Mouse (Mus musculus): ENCODE results near the gene Hey2. TPM values are rescaled to one million over a fixed set of nuclear protein-coding genes. Genes with fewer than 3 reads are reported as not detected.

The Hey2 gene
- polyA plus RNA-seq, 1 experiment from 2014 or later: 1.1 TPM

DNA sequence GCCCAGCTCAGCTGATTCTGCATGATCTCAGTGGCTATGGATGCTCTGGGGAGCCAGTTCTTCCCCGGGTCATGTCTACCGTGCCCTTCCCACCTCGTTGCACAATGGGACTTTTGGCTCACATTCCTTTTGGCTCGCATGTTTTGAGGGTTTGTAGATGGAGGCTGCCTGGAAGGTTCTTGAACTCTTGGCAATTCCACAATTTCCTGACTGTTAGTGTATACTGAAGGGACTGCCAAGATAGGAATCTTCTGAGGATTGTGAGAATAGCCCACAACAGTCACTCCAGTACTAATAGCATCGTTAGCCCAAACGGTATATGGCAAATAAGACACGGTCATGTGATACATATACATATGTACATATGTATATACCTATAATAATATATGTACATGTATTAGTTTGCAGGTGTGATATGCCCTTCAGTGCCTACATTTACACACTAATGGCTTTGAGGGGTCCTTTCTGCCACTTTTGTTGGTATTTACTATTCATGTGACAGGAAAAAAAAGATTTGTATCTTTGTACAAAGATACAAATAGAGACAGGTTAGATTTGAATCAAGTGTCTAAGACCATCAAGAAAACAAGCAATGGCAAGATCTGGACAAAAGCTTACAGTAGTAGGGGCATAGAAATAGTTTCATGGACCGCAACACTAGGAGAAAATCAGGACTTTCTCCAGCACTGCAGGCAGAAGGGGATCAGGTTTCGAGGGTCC is 32.2 kb downstream of the Hey2 start:
- no peak for DNase-seq (ENCODE audit: low spot score)
- no peaks in the 10 kb centered on the region for H3K27me3 ChIP-seq (ENCODE audit: low read depth, poor library complexity, severe bottlenecking)
- no peak overlapping the region for H3K27ac ChIP-seq
- WGBS: 57% methylated on average over 9 of the region's 9 CpGs
- H3K9me3 ChIP-seq (replicated peaks): no peaks in the 10 kb centered on the region
- peak overlapping the region; percentile 40 for H3K4me3 ChIP-seq
- no peaks in the 10 kb centered on the region for H3K36me3 ChIP-seq
- no peaks in the 10 kb centered on the region for H3K4me1 ChIP-seq

DNA sequence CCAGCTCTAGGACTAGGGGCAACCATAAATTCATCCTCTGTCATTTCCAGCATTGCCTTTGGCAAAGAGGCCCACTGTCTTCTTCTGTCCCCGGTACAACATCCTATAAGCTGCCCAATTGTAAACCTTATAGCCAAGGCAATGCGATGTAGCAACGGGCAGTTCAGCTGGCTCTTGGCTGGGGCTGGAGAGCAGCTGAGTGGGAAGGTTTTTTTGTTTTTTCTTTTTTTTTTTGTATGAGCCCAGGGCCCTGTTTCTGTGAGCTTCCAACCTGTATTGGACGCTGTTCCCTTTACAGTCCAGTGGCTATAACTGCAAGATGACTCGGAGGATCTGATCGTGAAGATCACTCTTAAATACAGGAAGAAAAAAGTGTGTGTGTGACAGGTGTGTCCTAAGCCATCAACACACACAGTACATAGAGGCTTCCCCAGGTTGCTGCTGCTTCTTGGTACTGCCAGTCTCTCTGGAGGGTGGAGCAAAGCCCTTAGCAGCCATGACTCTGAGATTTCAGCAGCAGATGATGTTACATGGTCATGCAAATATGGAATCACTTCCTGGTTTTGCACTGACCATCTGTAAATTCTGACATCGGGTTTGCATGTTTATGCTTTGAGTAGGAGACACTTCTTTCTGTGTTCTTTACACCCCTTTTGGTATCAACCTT is 38.9 kb downstream of the Hey2 start:
- 43% methylated on average over 7 of the region's 7 CpGs for WGBS
- no peak for DNase-seq (ENCODE audit: low spot score)
- Histone ChIP-seq H3K36me3 (no peaks in the 10 kb centered on the region), H3K27ac (peak overlapping the region; percentile 98), H3K27me3 (ENCODE audit: low read depth, poor library complexity, severe bottlenecking) (no peaks in the 10 kb centered on the region), H3K4me1 (peaks cover 17% of the 10 kb centered on the region), H3K9me3 (replicated peaks) (no peaks in the 10 kb centered on the region), H3K4me3 (peak overlapping the region; percentile 89)

DNA sequence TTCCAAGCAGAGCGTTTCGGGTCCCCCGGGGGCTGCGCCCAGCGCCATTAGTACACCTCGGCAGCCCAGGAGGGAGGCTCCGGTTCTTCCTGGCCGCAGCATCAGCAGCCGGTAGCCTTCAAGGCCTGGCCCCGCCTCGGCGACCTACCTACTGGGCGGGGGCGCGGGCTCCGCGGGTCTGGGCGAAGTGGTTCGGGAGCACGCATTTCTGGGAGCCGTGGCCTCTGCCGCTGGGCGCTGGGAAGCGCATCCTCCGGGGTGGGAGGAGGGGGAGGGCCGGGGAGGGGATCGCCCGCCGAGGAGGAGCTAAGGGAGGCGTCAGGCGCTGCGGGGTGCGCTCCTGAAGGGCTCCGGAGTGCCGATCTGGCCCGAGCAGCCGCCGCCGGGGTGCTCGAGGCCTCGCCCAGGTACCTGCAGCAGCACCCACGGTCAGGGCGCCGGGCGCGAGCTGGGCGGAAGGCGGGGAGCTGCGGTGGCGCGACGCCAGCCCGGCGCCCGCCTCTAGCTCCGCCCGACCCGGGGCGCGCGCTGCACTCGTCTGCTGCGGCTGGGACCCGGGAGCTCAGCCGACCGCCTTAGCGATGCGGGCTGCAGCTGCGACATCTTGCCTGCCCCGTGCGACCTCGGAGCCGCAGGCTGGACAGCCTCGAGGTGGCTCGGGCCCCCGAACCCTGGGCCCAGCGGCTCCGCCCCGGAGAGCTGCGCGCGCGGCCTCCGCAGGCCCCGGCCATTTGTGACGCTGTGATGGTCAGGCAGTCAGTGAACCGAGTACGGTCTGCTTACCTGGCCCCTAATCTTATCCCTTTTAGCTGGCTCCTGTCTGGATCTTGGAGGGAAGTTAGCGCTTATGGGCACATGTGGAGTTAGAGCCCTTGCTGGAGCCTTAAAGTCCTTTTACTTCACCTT is 39.7 kb downstream of the Hey2 start, which contains the start of gene Ncoa7:
TSS of gene Ncoa7 (minus strand) at position 646 of the 906 bp plus-strand sequence.
- H3K9me3 ChIP-seq (replicated peaks): no peaks in the 10 kb centered on the region
- peaks cover 17% of the 10 kb centered on the region for H3K4me1 ChIP-seq
- WGBS: under 1% methylated on average over 86 of the region's 89 CpGs
- H3K27me3 ChIP-seq (ENCODE audit: low read depth, poor library complexity, severe bottlenecking): no peaks in the 10 kb centered on the region
- DNase-seq (ENCODE audit: low spot score): peak; percentile 88
- peak within 1 kb of the TSS; percentile 89 for H3K4me3 ChIP-seq
- peak within 1 kb of the TSS; percentile 98 for H3K27ac ChIP-seq
- no peaks in the 10 kb centered on the region for H3K36me3 ChIP-seq

DNA sequence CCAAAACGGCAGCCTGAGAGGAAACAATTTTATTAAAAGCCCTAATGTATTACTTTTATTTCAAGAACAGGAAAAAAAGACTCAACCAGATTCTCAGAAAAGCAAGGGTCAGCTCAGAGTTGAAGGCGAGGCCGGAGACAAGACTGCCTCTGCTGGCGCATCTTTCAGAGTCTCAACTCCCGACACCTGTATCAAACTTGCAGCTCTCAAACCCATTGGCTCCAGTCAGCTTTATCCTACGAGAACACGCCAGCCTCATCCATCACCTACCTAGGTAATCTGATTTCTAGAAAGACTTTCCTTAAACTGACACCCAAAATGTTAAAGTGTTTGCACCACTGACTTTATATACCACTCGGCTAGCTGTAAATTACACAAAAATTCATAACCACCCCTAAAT is 40.6 kb downstream of the Hey2 start:
- peak; percentile 35 for DNase-seq (ENCODE audit: low spot score)
- Histone ChIP-seq H3K4me1 (peaks cover 17% of the 10 kb centered on the region), H3K4me3 (peak overlapping the region; percentile 89), H3K9me3 (replicated peaks) (no peaks in the 10 kb centered on the region), H3K27me3 (ENCODE audit: low read depth, poor library complexity, severe bottlenecking) (no peaks in the 10 kb centered on the region), H3K27ac (peak overlapping the region; percentile 98), H3K36me3 (no peaks in the 10 kb centered on the region)
- WGBS: 13% methylated on average over 8 of the region's 8 CpGs

DNA sequence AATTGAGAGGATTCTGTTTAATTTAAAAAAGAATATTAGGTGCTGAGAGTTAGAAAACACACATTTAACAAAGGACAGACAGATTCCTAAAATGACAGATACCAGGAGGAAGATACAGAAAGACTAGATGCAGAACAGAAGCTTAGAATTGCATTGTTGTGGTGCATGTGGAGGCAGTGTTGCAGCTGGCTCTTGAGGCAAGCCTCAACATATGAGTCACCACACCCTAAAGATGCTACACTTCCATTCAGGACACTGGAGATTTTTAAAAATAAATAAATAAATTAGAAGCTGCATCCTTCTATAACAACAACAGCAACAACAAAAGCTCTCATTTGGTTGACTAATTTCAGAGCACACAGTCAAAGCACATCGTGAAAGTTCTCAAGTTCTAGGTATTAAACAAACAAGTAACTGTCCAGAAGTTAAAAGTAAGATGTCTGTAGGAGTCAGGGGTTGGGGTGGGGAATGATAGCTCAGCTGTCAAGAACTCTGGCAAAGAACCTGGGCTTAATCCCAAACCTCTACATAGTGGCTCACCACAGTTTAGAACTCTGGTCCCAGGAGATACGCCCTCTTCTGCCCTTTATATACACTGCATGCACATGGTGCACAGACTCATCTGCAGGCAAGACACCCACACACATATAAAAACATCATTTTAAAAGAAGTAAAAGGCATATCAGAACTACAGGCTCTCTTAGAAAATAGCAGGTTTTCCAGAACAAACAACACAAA is 42.7 kb downstream of the Hey2 start:
- no peak for DNase-seq (ENCODE audit: low spot score)
- H3K9me3 ChIP-seq (replicated peaks): 0 out of 2 replicates have a peak, but pooled peaks cover 1% of the 10 kb centered on the region
- no peak overlapping the region for H3K4me3 ChIP-seq
- 91% methylated on average over 2 of the region's 2 CpGs for WGBS
- no peaks in the 10 kb centered on the region for H3K36me3 ChIP-seq
- H3K4me1 ChIP-seq: peaks cover 17% of the 10 kb centered on the region
- H3K27ac ChIP-seq: no peak overlapping the region
- H3K27me3 ChIP-seq (ENCODE audit: low read depth, poor library complexity, severe bottlenecking): no peaks in the 10 kb centered on the region

DNA sequence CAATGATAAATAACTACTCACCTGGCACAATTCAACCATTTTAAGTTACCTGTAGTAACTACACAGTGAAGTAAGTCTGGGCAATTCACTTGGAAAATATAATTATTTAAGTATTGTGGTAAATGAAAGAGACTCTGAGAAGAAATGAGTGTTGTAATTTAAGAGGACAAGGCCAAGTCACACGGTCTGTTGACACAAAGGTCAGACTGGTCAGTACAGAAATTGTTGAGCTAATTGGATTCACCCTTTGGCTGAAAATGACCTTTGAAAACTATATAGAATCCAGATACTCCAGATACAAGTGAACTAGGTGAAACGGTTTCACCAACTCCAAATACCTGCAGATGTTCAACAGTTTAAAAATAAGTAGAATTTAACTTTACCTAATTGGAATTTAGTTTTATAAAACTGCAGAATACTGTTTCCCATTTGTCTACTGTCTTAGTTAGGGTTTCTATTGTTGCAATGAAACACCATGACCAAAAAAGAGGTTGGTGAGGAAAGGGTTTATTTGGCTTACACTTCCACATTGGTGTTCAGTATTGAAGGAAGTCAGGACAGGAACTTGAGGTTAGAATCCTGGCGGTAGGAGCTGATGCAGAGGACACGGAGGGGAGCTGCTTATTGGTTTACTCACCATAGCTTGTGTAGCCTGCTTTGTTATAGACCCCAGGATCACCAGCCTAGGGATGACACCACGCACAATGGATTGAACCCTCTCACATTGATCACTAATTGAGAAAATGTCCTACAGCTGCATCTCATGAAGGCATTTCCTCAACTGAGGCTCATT is 45.9 kb downstream of the Hey2 start:
- 80% methylated on average over 5 of the region's 5 CpGs for WGBS
- Histone ChIP-seq H3K4me1 (peaks cover 2% of the 10 kb centered on the region; the same call in 1 of the 2 replicates), H3K27ac (no peak overlapping the region)

DNA sequence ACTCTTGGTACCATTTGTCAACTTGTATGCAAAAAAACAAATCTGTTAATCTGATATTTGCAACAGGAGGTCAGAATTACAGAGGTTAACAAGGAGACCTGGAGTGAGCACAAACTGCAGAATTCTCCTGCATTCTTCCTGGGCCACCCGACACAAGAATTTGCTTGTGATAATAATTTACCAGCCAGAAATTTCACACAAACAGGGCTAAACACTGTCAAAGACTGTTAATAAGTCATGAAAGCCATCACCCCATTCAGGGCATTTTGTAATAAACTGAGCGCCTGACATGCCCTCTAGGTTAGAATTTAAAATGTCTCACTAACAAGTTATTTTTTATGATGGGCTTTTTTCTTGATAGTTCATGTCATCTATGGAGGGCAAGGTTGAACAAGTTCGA is 51.6 kb downstream of the Hey2 start:
- peaks cover 6% of the 10 kb centered on the region for H3K36me3 ChIP-seq
- no peaks in the 10 kb centered on the region for H3K4me1 ChIP-seq
- H3K4me3 ChIP-seq: no peak overlapping the region
- WGBS: 89% methylated on average over 3 of the region's 3 CpGs
- 0 out of 2 replicates have a peak, but pooled peaks cover 1% of the 10 kb centered on the region for H3K9me3 ChIP-seq (replicated peaks)
- H3K27ac ChIP-seq: no peak overlapping the region
- H3K27me3 ChIP-seq (ENCODE audit: low read depth, poor library complexity, severe bottlenecking): no peaks in the 10 kb centered on the region
- no peak for DNase-seq (ENCODE audit: low spot score)

More for the DNA sequence above, 45.9 kb downstream of the Hey2 start:
- Histone ChIP-seq H3K9me3 (replicated peaks) (0 out of 2 replicates have a peak, but pooled peaks cover 1% of the 10 kb centered on the region), H3K4me3 (no peak overlapping the region), H3K27me3 (ENCODE audit: low read depth, poor library complexity, severe bottlenecking) (no peaks in the 10 kb centered on the region), H3K36me3 (peaks cover 6% of the 10 kb centered on the region)
- DNase-seq (ENCODE audit: low spot score): no peak

DNA sequence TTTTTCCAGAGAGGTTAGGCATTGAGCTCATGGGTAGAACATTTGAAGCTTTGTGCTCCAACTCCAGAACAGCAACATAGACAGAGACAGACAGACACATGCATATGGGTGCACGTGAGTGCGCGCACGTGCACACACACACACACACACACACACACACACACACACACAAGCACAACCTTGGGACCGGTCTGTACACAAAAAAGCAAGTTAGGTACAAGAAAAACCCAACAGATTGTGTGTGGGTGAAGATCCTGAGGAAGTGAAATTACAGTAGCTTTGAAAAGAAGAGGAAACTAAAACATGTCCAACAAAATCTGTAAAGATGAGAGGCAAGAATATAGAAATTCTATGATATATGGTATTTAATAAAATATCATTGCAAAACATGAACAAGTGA is 53.1 kb downstream of the Hey2 start:
- Histone ChIP-seq H3K4me3 (no peak overlapping the region), H3K27ac (no peak overlapping the region), H3K9me3 (replicated peaks) (no peaks in the 10 kb centered on the region), H3K27me3 (ENCODE audit: low read depth, poor library complexity, severe bottlenecking) (no peaks in the 10 kb centered on the region), H3K36me3 (peaks cover 5% of the 10 kb centered on the region), H3K4me1 (no peaks in the 10 kb centered on the region)
- no peak for DNase-seq (ENCODE audit: low spot score)
- WGBS: 92% methylated on average over 5 of the region's 5 CpGs

DNA sequence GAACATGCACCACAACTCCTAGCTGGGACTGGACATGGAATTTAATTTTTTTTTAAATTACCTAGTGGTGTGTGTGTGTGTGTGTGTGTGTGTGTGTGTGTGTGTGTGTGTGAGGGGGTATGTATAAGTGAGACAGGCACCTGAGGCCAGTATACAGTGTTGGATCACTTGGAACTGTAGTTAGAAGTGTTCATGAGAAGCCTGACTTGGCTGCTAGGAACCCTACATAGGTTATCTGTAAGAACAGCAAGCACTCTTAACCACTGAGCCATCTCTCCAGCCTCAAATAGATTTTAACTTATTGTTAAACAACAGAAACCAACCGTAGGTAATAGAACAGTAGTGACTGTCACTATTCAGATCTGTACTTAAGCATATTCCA is 54.3 kb downstream of the Hey2 start:
- no peaks in the 10 kb centered on the region for H3K4me1 ChIP-seq
- H3K27me3 ChIP-seq (ENCODE audit: low read depth, poor library complexity, severe bottlenecking): no peaks in the 10 kb centered on the region
- no peak overlapping the region for H3K4me3 ChIP-seq
- 89% methylated on average over 1 of the region's 1 CpGs for WGBS
- DNase-seq (ENCODE audit: low spot score): no peak
- no peaks in the 10 kb centered on the region for H3K9me3 ChIP-seq (replicated peaks)
- H3K27ac ChIP-seq: no peak overlapping the region
- H3K36me3 ChIP-seq: no peaks in the 10 kb centered on the region

DNA sequence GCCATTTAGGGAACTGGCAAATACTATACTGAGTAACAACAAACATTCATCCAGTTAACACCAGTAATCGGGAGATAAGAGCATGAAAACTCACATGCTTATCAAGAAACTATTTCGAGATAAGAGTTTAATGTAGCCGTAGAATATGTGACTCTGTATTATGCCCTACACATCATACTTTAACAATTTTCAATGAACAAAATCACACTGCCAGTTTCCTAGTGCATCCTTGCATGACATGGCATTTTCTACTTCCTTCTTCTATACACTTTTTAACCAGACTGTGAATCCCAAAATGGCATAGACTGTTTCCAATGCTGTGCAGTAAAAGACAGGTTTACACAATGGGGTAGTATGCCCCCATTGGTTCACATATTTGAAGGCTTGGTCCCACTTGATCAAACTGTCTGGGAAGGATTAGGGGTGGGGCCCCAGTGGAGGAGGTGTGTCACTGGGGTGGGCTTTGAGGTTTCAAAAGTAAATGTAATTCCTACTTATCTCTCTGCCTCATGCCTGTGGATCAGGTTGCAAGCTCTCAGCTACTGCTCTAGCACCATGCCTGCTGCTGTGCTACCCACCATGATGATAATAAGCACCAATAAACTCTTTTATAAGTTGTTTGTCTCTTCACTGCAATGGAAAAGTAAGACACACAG is 54.8 kb downstream of the Hey2 start:
- H3K36me3 ChIP-seq: no peaks in the 10 kb centered on the region
- no peak for DNase-seq (ENCODE audit: low spot score)
- no peaks in the 10 kb centered on the region for H3K4me1 ChIP-seq
- no peaks in the 10 kb centered on the region for H3K27me3 ChIP-seq (ENCODE audit: low read depth, poor library complexity, severe bottlenecking)
- WGBS: 97% methylated on average over 3 of the region's 3 CpGs
- H3K4me3 ChIP-seq: no peak overlapping the region
- H3K9me3 ChIP-seq (replicated peaks): no peaks in the 10 kb centered on the region
- no peak overlapping the region for H3K27ac ChIP-seq

DNA sequence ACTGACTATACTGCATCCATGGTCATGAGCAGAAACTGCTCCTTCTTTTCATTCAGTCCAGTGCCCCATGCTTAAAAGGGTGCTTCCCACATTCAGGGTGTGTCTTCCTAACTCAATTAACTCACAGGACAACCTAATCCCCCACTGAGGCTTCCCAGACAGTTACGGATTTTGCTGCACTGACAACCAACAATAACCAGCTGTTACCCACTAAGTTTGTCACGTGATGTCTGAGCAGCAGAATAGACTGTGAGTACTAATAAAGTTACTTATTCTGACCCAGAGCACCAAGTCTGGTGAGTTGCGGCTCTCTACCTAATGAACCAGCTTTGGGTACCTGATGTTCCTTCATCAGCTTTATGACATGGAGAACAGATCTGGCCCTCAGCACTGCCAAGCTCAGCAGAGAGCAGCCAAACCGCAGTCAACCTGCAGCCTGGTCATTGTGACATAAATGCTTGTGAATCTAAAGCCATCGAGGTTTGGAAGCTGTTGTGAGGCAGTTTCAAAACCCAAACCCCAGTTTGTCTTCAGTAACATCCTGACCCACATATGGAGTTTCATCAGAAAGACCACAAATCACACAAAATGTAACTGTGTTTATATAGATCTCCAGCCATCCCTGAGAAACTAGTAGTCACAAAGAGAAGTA is 56.4 kb downstream of the Hey2 start:
- Histone ChIP-seq H3K27ac (no peak overlapping the region), H3K4me1 (no peaks in the 10 kb centered on the region), H3K36me3 (no peaks in the 10 kb centered on the region), H3K9me3 (replicated peaks) (no peaks in the 10 kb centered on the region), H3K27me3 (ENCODE audit: low read depth, poor library complexity, severe bottlenecking) (no peaks in the 10 kb centered on the region), H3K4me3 (no peak overlapping the region)
- WGBS: 87% methylated on average over 5 of the region's 5 CpGs
- DNase-seq (ENCODE audit: low spot score): no peak
